9 mouse cellular contexts compared by ENCODE assay signal in the genomic region with DNA sequence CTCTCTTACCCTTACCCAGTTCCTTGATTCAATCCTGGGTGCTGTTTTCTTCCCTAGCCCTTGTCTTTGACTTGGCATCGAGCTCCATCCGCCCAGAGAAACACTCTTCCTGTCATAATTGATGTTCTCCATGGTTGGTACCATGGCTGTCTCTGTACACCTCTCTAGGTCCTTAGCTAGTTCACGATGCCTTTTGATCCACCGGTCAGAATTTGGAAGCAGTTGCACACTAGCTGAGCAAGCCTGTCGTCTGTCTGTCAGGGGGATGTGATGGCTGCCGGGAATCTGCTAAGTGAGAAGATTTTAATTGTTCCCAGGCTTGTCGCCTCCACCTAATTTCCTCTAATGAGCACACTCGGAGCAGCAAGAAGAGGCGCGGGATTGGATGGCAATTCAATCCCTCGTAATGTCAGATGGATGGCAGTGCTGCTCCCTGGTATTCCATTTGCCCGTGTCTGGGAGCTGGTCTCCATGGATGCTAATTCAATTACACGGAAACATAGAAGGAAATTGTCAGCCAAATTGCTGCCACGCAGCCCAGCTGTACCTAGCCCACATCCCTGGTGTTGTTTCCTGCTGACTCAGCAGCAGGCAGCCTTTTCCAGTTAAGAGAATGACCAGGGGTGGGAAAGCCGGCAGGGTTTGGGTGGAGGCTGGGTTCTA. TPM values are rescaled to one million over a fixed set of nuclear protein-coding genes. Genes with fewer than 3 reads are reported as not detected.
DNase-seq lines count a peak whose midpoint lies in the region; ATAC-seq and TF ChIP-seq lines count a peak whose summit lies in the region.
"Had no signal": no experiment of that assay in that cellular context is flagged by ENCODE, and none has a peak within 500 bp of the region (broad histone marks: within the 10 kb centered on the region; RNA-seq: fewer than 3 reads in every experiment).

No protein-coding gene starts in this region.

- peak; percentile 4 for DNase-seq in adrenal gland, adult 2 months
- no peak for DNase-seq in adrenal gland, postnatal 4 days (ENCODE audit: low spot score in 2 of 2)
- peak; percentile 80 for DNase-seq in forebrain, postnatal 0 days
- DNase-seq in left cerebral cortex, postnatal 25 days (ENCODE audit: low spot score in 2 of 2), result peak; percentile 21 to 23
- peak; percentile 13 for DNase-seq in right cerebral cortex, adult 18-20 months
- DNase-seq in liver, embryonic 11.5 days (ENCODE audit: low spot score), result no peak
- DNase-seq: liver, embryonic 13.5 days had no signal

- peak; percentile 91 for ATAC-seq in forebrain, postnatal 0 days
- ATAC-seq in heart, embryonic 12.5 days (ENCODE audit: insufficient number of reproducible peaks, low FRiP score), result no peak
- ATAC-seq in liver, embryonic 11.5 days (replicated peaks; ENCODE audit: low FRiP score), result no peak
- no peak for ATAC-seq in megakaryocyte-erythroid progenitor cell, adult 5-6 weeks (replicated peaks; ENCODE audit: low FRiP score, low TSS enrichment, poor library complexity, severe bottlenecking)

- intact Hi-C loops in left cerebral cortex, postnatal 25 days (cut with DNase I), result no loop called here

- H3K4me2 ChIP-seq in forebrain, postnatal 0 days (ENCODE audit: low read depth), result peak overlapping the region; percentile 31
- no peak overlapping the region for H3K4me2 ChIP-seq in heart, embryonic 12.5 days
- H3K4me2 ChIP-seq in liver, embryonic 11.5 days, result no peak overlapping the region
- H3K4me2 ChIP-seq: liver, embryonic 13.5 days had no signal

- WGBS in forebrain, postnatal 0 days, result 12% methylated on average over 15 of the region's 15 CpGs
- WGBS in heart, embryonic 12.5 days, result 56% methylated on average over 15 of the region's 15 CpGs
- 60% methylated on average over 15 of the region's 15 CpGs for WGBS in liver, embryonic 11.5 days

- H3K4me1 ChIP-seq in forebrain, postnatal 0 days (ENCODE audit: insufficient read depth), result peaks cover 11% of the 10 kb centered on the region
- H3K4me1 ChIP-seq in heart, embryonic 12.5 days (replicated peaks), result peaks cover under 1% of the 10 kb centered on the region; the same call in 1 of the 2 replicates
- H3K4me1 ChIP-seq in liver, embryonic 11.5 days (replicated peaks; ENCODE audit: control insufficient read depth, insufficient read depth, low read length), result no peaks in the 10 kb centered on the region
- H3K4me1 ChIP-seq: liver, embryonic 13.5 days had no signal

- no peak for TF ChIP-seq CTCF in forebrain, postnatal 0 days (IDR thresholded peaks at IDR 0.05; ENCODE audit: low read depth)

- peak overlapping the region; percentile 66 for H3K27ac ChIP-seq in forebrain, postnatal 0 days (ENCODE audit: low read depth, low read length)
- H3K27ac ChIP-seq in heart, embryonic 12.5 days (ENCODE audit: poor library complexity, severe bottlenecking), result no peak overlapping the region
- H3K27ac ChIP-seq in liver, embryonic 11.5 days (ENCODE audit: low read depth, low read length), result no peak overlapping the region
- H3K27ac ChIP-seq: liver, embryonic 13.5 days had no signal

- H3K27me3 ChIP-seq in forebrain, postnatal 0 days (ENCODE audit: insufficient read depth, low read length), result no peaks in the 10 kb centered on the region
- 0 out of 2 replicates have a peak, but pooled peaks cover 8% of the 10 kb centered on the region for H3K27me3 ChIP-seq in heart, embryonic 12.5 days (replicated peaks)
- H3K27me3 ChIP-seq in liver, embryonic 11.5 days (replicated peaks; ENCODE audit: control insufficient read depth, insufficient read depth, low read length), result no peaks in the 10 kb centered on the region
- H3K27me3 ChIP-seq: liver, embryonic 13.5 days had no signal

- no peaks in the 10 kb centered on the region for H3K36me3 ChIP-seq in forebrain, postnatal 0 days (ENCODE audit: insufficient read depth)
- H3K36me3 ChIP-seq in heart, embryonic 12.5 days, result no peaks in the 10 kb centered on the region
- H3K36me3 ChIP-seq in liver, embryonic 11.5 days (ENCODE audit: control insufficient read depth, insufficient read depth, low read length), result no peaks in the 10 kb centered on the region
- H3K36me3 ChIP-seq: liver, embryonic 13.5 days had no signal

- H3K4me3 ChIP-seq in forebrain, postnatal 0 days (ENCODE audit: low read depth, low read length), result no peak overlapping the region
- H3K4me3 ChIP-seq in heart, embryonic 12.5 days, result no peak overlapping the region
- H3K4me3 ChIP-seq in liver, embryonic 11.5 days (ENCODE audit: low read depth, low read length), result no peak overlapping the region
- H3K4me3 ChIP-seq: liver, embryonic 13.5 days had no signal

- H3K9me3 ChIP-seq in forebrain, postnatal 0 days (ENCODE audit: low read length), result no peaks in the 10 kb centered on the region
- 0 out of 2 replicates have a peak, but pooled peaks cover 6% of the 10 kb centered on the region for H3K9me3 ChIP-seq in heart, embryonic 12.5 days (replicated peaks)
- no peaks in the 10 kb centered on the region for H3K9me3 ChIP-seq in liver, embryonic 11.5 days (ENCODE audit: control insufficient read depth, low read length)

- H3K9ac ChIP-seq in forebrain, postnatal 0 days, result 0 out of 2 replicates have a peak overlapping the region, but pooled peaks have one; percentile 22
- no peak overlapping the region for H3K9ac ChIP-seq in heart, embryonic 12.5 days
- no peak overlapping the region for H3K9ac ChIP-seq in liver, embryonic 11.5 days (ENCODE audit: low read depth, low read length)
- H3K9ac ChIP-seq: liver, embryonic 13.5 days had no signal

RNA-seq across cellular contexts. Expression of gene Ccdc60, which starts 33.7 kb away (rescaled TPM):
- total RNA-seq in adrenal gland, adult 2 months (2021), result not detected
- polyA plus RNA-seq in adrenal gland, adult 2 months (2012; rRNA removed), result not detected in 2 replicates
- total RNA-seq in adrenal gland, postnatal 4 days (2021), result under 1 TPM in 1 of 2 experiments, not detected in 1; 0.08 TPM
- 1.5 and 3.7 TPM in 2 replicates for total RNA-seq in forebrain, postnatal 0 days (2014; rRNA removed)
- 1.4 and 1.9 TPM in 2 replicates for polyA plus RNA-seq in forebrain, postnatal 0 days (2015; fragmentation: Nextera tagmentation; extraction: Ambion mirVana)
- total RNA-seq in left cerebral cortex, postnatal 25 days (2021), result under 1 TPM; 0.14 to 0.16 TPM
- polyA plus RNA-seq in heart, embryonic 12.5 days (2016; fragmentation: Nextera tagmentation; extraction: Ambion mirVana), result 0.46 and 0.52 TPM in 2 replicates
- polyA plus RNA-seq in liver, embryonic 11.5 days (2014; fragmentation: Nextera tagmentation; extraction: Ambion mirVana), result 0.25 and 0.31 TPM in 2 replicates
- total RNA-seq in megakaryocyte-erythroid progenitor cell, adult 5-6 weeks (2014; fragmentation: Nextera tagmentation), result not detected in 2 replicates
- 0.34 TPM in 1 of 2 replicates, not detected in the other for total RNA-seq in megakaryocyte-erythroid progenitor cell, adult 5-6 weeks (2017)

Comparison
In these comparisons a context has a peak if more than half of its experiments do, and no peak if none do; other contexts are left out.
1. DNase-seq: peak in adrenal gland, adult 2 months (single experiment), forebrain, postnatal 0 days (single experiment), left cerebral cortex, postnatal 25 days (2 of 2) and right cerebral cortex, adult 18-20 months (single experiment); none in adrenal gland, postnatal 4 days (0 of 2) and liver, embryonic 11.5 days (single experiment).